Mouse (Mus musculus): ENCODE measurements around the gene Ehf. TPM values are rescaled to one million over a fixed set of nuclear protein-coding genes. Genes with fewer than 3 reads are reported as not detected.

The Ehf gene
- polyA plus RNA-seq, 1 experiment from 2014 or later, result 0.23 TPM

DNA sequence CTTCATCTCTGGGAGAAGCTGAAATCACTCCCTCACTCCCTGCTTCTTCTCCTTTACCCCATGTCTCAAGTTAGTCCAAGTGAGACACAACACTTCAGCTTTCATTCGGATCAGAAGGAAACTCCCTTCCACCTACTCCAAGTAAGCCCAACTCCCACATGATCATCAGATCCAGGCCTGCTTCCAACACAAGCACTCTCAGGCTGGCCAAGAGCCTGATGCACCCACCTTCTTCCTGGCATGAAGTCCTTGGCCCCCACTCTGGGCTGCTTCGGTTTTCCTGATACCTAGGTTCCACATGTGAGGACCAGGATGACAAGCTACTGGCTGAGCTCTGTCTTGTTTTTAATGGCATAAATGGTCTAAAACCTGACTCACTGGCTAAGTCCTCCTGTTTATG is 28.3 kb downstream of the Ehf start:
- Histone ChIP-seq H3K9ac (no peak overlapping the region), H3K27me3 (replicated peaks) (no peaks in the 10 kb centered on the region), H3K4me1 (no peaks in the 10 kb centered on the region), H3K27ac (no peak overlapping the region), H3K4me3 (no peak overlapping the region), H3K4me2 (no peak overlapping the region), H3K36me3 (no peaks in the 10 kb centered on the region), H3K9me3 (replicated peaks) (no peaks in the 10 kb centered on the region)
- no peak for ATAC-seq
- 67% methylated on average over 2 of the region's 2 CpGs for WGBS (ENCODE audit: insufficient replicate concordance)

DNA sequence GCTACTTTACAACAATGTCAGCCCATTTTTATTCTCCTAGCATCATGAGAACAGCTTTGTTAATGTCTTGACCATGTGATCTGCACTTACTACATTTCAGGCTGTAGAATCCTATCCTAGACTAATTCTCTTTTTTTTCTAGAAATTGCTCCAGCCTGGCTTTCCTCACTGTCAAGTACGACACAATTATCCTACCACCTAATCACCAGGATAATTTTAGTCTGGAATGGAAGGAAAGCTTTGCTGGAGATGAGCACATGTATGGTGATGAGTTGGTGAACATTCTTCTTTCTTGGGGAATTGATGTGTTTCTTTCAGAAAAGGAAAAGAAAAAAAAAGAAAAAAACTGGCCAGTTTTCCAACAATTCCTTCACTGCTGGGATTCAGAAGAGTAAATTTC is 28.8 kb downstream of the Ehf start:
- no peak for ATAC-seq
- no peak overlapping the region for H3K4me3 ChIP-seq
- no peak overlapping the region for H3K4me2 ChIP-seq
- no peaks in the 10 kb centered on the region for H3K27me3 ChIP-seq (replicated peaks)
- no peaks in the 10 kb centered on the region for H3K36me3 ChIP-seq
- H3K27ac ChIP-seq, result no peak overlapping the region
- no peaks in the 10 kb centered on the region for H3K9me3 ChIP-seq (replicated peaks)
- H3K4me1 ChIP-seq, result no peaks in the 10 kb centered on the region
- 56% methylated on average over 1 of the region's 1 CpGs for WGBS (ENCODE audit: insufficient replicate concordance)
- H3K9ac ChIP-seq, result no peak overlapping the region

DNA sequence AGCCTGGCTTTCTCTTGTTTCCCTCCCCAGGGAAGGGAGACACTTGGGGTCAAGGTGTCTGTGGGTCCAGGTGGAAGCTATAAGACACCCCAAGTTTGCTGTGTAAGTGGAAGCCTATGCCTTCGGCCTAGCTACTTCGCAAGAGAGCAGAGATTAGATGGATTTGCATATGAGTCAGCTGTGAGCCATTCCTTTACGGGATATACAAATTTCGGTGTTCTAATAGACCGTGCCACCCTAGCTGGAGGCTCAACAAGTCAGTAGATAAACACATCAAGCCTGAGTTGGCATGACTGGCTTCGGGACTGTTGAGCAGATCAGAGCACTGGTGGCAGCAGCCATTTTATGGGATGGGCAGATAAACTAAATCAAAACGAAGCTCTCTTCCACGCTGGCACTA is 31.6 kb downstream of the Ehf start:
- H3K36me3 ChIP-seq, result no peaks in the 10 kb centered on the region
- H3K4me2 ChIP-seq, result no peak overlapping the region
- no peaks in the 10 kb centered on the region for H3K27me3 ChIP-seq (replicated peaks)
- no peak for ATAC-seq
- no peak overlapping the region for H3K27ac ChIP-seq
- no peaks in the 10 kb centered on the region for H3K4me1 ChIP-seq
- WGBS (ENCODE audit: insufficient replicate concordance), result 69% methylated on average over 8 of the region's 8 CpGs
- H3K4me3 ChIP-seq, result no peak overlapping the region
- no peaks in the 10 kb centered on the region for H3K9me3 ChIP-seq (replicated peaks)
- no peak overlapping the region for H3K9ac ChIP-seq

DNA sequence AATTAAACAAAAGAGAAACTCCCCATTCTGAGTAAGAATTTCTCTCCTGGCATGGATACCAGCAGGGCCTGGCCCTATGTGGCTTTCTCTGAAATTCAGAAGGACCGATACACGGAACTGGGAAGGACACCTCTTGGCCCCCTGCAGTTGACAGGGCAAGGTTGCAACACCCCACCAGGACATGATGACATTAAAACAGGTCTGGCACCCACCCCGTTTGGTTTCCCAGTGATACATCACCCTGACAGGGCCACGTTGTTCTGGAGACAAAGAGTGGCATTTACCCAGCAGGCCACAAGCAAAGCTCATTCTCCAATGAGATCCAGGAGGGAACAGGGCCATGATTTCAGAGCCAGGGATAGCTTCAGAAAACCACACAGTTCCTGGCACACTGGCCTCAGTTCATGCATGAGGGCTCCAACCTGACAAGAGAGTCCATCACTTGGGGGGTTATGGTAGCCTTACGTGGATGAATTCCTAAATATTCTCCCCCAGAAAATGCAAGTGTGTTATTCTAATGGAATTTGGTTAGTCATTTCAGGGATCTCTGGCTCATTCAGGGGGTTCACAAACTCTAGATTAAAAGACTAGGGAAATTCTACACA is 32.4 kb downstream of the Ehf start:
- no peaks in the 10 kb centered on the region for H3K36me3 ChIP-seq
- H3K4me3 ChIP-seq, result no peak overlapping the region
- H3K9me3 ChIP-seq (replicated peaks), result no peaks in the 10 kb centered on the region
- no peaks in the 10 kb centered on the region for H3K27me3 ChIP-seq (replicated peaks)
- H3K27ac ChIP-seq, result no peak overlapping the region
- H3K9ac ChIP-seq, result no peak overlapping the region
- no peaks in the 10 kb centered on the region for H3K4me1 ChIP-seq
- 67% methylated on average over 5 of the region's 5 CpGs for WGBS (ENCODE audit: insufficient replicate concordance)
- no peak overlapping the region for H3K4me2 ChIP-seq
- ATAC-seq, result no peak

DNA sequence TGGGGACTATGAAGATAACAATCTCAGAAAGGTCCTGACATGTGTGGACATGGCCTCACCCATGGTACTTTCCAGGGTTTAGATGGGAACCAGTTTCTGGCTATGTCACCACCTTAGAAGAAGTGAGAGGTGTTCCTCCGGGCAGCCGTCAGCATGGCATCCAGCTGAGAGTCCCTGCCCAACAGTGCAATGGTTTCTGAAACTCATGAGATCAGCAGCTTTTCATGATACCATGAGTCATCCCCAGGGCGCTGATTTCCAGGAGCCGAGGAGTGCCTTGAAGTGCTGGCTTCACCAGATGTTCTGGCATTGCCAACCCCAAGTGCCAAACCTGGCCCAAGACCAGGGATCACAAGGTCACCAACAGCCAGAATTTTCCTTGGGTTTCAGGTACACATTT is 64.0 kb downstream of the Ehf start:
- Histone ChIP-seq H3K9me3 (replicated peaks) (no peaks in the 10 kb centered on the region), H3K9ac (no peak overlapping the region), H3K4me2 (no peak overlapping the region), H3K4me3 (no peak overlapping the region), H3K4me1 (no peaks in the 10 kb centered on the region), H3K27ac (no peak overlapping the region), H3K36me3 (no peaks in the 10 kb centered on the region), H3K27me3 (replicated peaks) (no peaks in the 10 kb centered on the region)
- 79% methylated on average over 4 of the region's 4 CpGs for WGBS (ENCODE audit: insufficient replicate concordance)
- no peak for ATAC-seq

DNA sequence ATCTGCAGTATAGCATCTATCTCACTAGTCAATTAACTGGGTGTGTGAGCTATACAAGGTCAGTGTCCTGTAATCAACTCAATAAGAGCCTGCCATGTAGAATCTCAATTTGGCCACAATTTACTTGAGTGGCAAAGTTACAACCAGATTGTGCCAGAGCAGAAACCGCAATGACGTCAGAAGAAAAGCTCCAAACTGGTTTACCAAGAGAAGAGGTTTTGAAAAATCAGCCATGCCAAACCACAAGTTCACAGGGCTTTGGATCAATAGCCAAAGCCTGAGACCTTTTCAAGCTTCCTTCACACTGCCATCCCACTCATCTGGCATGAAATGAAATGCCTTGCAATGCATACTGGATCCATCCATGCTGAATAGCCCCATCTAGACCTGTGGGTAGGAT is 76.3 kb downstream of the Ehf start:
- no peak overlapping the region for H3K4me2 ChIP-seq
- WGBS (ENCODE audit: insufficient replicate concordance), result 79% methylated on average over 2 of the region's 2 CpGs
- H3K9me3 ChIP-seq (replicated peaks), result no peaks in the 10 kb centered on the region
- no peak for ATAC-seq
- no peak overlapping the region for H3K27ac ChIP-seq
- H3K36me3 ChIP-seq, result no peaks in the 10 kb centered on the region
- no peaks in the 10 kb centered on the region for H3K27me3 ChIP-seq (replicated peaks)
- H3K9ac ChIP-seq, result no peak overlapping the region
- no peak overlapping the region for H3K4me3 ChIP-seq
- no peaks in the 10 kb centered on the region for H3K4me1 ChIP-seq

DNA sequence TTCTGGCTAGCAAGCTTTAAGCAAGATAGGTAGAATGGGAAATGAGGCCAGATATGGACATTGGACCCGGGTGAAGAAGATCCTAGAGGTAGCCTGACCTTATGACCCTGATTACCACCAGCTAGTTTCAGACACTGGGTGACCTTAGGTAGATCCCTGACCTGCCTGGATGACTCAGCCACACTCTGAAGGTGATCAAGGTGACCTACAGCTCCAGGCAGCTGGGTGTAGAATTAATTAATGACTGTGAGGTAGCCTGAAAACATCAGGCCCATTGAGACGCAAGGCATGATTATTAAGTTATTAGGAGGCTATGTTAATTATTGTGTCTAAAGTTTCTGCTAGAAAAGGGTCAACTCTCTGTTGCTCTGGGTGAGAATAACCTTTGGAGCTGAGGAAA is 82.2 kb downstream of the Ehf start:
- H3K4me3 ChIP-seq, result no peak overlapping the region
- ATAC-seq, result no peak
- no peaks in the 10 kb centered on the region for H3K36me3 ChIP-seq
- no peak overlapping the region for H3K4me2 ChIP-seq
- H3K9ac ChIP-seq, result no peak overlapping the region
- no peaks in the 10 kb centered on the region for H3K4me1 ChIP-seq
- H3K27ac ChIP-seq, result no peak overlapping the region
- no peaks in the 10 kb centered on the region for H3K27me3 ChIP-seq (replicated peaks)
- no peaks in the 10 kb centered on the region for H3K9me3 ChIP-seq (replicated peaks)
- WGBS (ENCODE audit: insufficient replicate concordance), result 62% methylated on average over 2 of the region's 2 CpGs

DNA sequence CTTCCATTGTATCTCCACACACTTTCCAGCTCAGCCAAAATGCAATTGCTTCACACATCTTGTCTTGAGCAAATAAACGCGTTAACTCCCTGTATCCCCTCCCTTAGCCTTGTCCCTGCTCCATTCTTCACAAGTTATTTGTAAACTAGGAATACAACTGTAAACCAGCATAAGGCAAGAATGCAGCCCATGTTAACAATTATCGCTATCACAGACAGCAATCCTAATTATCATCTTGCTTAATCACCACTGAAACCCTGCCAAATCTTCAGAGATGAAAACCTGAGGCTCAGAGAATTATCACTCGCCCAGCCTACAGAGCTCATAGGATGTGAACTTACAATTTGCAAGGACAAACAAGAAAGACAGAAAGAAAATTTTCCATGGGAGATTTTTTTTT is 84.8 kb downstream of the Ehf start:
- Histone ChIP-seq H3K9ac (no peak overlapping the region), H3K36me3 (no peaks in the 10 kb centered on the region), H3K27me3 (replicated peaks) (no peaks in the 10 kb centered on the region), H3K4me1 (no peaks in the 10 kb centered on the region), H3K4me3 (no peak overlapping the region), H3K4me2 (no peak overlapping the region), H3K9me3 (replicated peaks) (no peaks in the 10 kb centered on the region), H3K27ac (no peak overlapping the region)
- ATAC-seq, result no peak
- 80% methylated on average over 4 of the region's 4 CpGs for WGBS (ENCODE audit: insufficient replicate concordance)

DNA sequence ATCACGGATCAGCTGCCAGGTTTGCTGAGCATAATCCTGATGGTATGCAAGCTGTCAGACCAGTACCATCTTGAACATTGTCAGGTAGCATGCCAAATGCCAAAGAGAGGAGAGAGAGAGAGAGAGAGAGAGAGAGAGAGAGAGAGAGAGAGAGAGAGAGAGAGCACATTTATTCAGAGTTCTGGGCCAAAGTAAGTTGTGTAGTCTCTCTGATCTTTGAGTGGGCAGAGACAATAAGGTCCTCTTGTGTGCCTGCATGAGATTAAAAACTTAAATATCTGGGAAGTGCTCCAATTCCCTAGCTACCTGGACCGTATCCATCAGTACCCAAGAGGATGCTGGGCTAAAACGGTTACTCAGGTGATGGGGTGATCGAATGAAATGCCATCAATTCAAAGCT is 87.3 kb downstream of the Ehf start:
- Histone ChIP-seq H3K36me3 (no peaks in the 10 kb centered on the region), H3K4me1 (no peaks in the 10 kb centered on the region), H3K9ac (no peak overlapping the region), H3K27me3 (replicated peaks) (no peaks in the 10 kb centered on the region), H3K4me2 (no peak overlapping the region), H3K27ac (no peak overlapping the region), H3K9me3 (replicated peaks) (no peaks in the 10 kb centered on the region), H3K4me3 (no peak overlapping the region)
- 74% methylated on average over 4 of the region's 4 CpGs for WGBS (ENCODE audit: insufficient replicate concordance)
- ATAC-seq, result no peak

DNA sequence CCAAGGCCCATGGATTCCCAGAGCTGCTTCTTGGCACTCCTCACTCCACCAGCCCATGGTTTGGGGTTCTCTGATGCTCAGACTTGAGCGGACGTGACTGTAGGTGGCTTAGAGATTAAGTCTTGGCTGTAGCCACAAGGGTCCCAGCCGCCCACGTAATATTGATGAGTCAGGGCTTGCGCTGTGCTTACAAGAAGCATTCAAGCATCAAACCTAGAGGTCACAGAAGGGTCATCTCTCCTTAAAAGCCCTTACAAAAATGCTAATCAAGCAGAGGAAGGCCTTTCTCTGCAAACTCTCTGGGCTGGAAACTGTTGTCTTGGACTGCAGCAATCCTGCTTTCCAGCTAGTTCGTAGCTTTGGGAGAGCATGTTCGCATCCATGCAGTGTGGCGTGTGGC is 88.2 kb downstream of the Ehf start:
- no peaks in the 10 kb centered on the region for H3K27me3 ChIP-seq (replicated peaks)
- WGBS (ENCODE audit: insufficient replicate concordance), result 67% methylated on average over 8 of the region's 8 CpGs
- ATAC-seq, result no peak

DNA sequence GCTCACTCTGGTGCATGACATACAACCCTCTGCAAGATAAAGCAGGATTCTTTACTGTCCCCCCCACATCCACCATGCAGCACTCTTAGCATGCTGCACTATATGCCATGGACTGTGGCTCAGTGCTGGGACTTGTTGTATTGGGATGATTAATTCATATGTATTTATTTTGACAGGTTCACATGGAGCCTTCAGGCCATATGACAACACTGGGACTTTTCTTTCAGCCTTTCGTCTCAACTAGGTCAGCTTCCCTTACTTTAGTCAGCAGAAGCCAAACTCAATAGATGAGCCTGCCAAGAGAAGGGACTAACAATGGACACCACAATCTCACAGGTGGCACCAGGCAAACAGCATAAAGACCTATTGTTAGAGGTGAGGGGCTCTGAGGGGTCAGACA is 89.5 kb downstream of the Ehf start:
- H3K4me1 ChIP-seq, result no peaks in the 10 kb centered on the region
- H3K9me3 ChIP-seq (replicated peaks), result no peaks in the 10 kb centered on the region
- no peak for ATAC-seq
- no peak overlapping the region for H3K9ac ChIP-seq
- WGBS (ENCODE audit: insufficient replicate concordance), result 76% methylated on average over 1 of the region's 1 CpGs
- H3K36me3 ChIP-seq, result no peaks in the 10 kb centered on the region
- H3K4me3 ChIP-seq, result no peak overlapping the region
- no peaks in the 10 kb centered on the region for H3K27me3 ChIP-seq (replicated peaks)
- no peak overlapping the region for H3K4me2 ChIP-seq
- no peak overlapping the region for H3K27ac ChIP-seq

More for the DNA sequence above, 88.2 kb downstream of the Ehf start:
- H3K27ac ChIP-seq, result no peak overlapping the region
- no peak overlapping the region for H3K4me3 ChIP-seq
- no peak overlapping the region for H3K9ac ChIP-seq
- H3K36me3 ChIP-seq, result no peaks in the 10 kb centered on the region
- no peaks in the 10 kb centered on the region for H3K4me1 ChIP-seq
- H3K9me3 ChIP-seq (replicated peaks), result no peaks in the 10 kb centered on the region
- no peak overlapping the region for H3K4me2 ChIP-seq
